Mouse (Mus musculus): ENCODE results near the gene Platr17.

The Platr17 gene

DNA sequence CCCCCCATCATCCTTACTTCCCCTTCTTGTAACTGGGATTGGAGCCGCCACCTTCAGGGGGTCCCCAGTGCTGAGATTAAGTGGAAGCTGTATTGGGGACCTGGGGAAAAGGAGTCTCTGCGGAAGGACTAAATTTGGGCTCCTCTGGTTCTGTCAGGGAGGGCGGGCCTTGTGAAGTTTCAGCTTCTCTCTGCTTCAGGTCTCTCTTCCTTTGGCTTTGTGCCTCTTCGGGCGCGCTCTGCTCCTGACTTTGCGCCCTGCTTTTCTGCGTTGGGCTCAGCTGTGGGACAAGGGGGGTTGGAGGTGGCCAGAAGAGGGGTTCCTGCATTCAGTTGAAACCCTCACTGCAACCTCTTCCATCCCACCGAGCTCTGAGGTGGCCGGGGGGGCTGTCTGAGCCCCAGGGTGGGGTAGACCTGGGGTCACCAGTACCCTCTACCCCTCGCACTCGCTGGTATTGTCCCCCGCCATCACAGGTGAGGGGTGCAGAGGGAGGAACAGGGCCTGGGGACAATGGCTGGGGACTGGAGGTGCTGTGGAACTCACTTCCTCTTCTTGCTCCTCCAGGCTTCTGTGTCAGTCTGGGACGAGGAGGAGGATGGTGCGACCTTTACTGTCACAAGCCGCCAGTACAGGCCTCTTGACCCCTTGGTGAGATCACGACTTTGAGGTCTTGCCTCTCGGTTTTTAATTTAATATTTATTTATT, 26.4 kb downstream of the Platr17 start:
- TF ChIP-seq GATA4 (IDR thresholded peaks at IDR 0.05; ENCODE audit: insufficient replicate concordance, low read length) = no peak

DNA sequence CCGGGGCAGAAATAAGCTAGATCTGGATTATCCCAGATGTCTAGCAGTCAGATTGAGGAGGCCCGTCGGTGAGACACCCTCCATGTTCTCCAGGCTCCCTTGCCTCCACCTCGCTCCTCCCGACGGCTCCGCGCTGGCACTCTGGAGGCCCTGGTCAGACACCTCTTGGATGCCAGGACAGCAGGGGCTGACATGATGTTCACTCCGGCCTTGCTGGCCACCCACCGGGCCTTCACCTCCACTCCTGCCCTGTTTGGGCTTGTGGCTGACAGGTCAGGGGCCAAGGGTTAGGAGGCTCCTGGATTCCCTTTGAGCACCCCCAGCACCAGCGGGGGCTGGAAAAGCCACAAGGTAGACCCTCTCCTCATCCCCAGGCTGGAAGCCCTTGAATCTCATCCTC, 27.0 kb downstream of the Platr17 start:
- no peak for TF ChIP-seq GATA4 (IDR thresholded peaks at IDR 0.05; ENCODE audit: insufficient replicate concordance, low read length)

DNA sequence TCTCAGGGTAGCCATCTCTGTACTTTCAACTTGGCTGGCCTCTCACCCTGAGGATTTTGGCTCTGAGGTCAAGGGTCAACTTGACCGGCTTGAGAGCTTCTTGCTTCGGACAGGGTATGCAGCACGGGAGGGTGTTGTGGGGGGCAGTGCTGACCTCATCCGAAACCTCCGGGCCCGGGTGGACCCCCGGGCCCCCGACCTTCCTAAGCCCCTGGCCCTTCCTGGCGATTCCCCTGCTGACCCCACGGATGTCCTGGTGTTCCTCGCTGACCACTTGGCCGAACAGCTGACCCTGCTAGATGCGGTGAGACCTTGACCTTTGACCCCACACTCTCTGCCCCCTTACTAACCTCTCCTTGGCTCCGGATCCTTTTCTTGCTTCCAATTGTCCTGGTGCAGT, 27.5 kb downstream of the Platr17 start:
- TF ChIP-seq GATA4 (IDR thresholded peaks at IDR 0.05; ENCODE audit: insufficient replicate concordance, low read length) = no peak

DNA sequence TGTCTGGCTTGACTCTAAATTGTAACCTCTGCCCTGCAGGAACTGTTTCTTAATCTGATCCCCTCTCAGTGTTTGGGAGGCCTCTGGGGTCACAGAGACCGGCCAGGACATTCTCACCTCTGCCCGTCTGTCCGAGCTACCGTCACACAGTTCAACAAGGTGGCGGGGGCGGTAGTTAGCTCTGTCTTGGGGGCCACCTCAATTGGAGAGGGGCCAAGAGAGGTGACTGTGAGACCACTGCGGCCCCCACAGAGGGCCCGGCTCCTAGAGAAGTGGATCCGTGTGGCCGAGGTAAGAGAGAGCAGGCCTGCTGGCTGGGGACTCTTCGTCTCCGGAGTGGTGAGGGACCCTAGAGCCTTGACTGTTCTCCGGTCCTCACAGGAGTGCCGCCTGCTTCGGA, 28.0 kb downstream of the Platr17 start:
- no peak for TF ChIP-seq GATA4 (IDR thresholded peaks at IDR 0.05; ENCODE audit: insufficient replicate concordance, low read length)

DNA sequence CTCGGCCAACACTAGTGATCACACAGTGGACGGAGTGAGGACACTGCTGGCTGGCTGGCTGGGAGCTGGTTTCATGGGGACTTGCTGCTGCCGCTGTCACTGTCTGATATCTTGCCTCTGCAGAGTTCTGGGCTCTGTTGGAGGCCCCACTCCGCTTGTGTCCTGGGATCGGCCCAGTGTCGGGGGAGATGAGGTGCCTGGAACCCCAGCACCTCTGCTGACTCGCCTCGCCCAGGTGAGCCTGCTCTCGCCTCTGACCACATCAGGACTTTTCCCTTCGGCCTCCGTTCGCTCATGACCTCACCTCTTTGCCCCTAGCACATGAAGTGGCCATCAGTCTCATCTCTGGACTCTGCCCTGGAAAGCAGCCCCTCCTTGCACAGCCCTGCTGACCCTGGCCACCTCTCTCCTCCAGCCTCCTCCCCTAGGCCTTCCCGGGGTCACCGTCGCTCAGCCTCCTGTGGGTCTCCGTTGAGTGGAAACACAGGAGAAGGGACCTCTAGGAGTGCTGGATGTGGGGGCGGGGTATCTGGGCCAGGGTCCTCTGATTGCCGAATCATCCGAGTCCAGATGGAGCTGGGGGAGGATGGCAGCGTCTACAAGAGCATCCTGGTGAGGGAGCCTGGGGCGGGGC, 30.6 kb downstream of the Platr17 start:
- no peak for TF ChIP-seq GATA4 (IDR thresholded peaks at IDR 0.05; ENCODE audit: insufficient replicate concordance, low read length)

DNA sequence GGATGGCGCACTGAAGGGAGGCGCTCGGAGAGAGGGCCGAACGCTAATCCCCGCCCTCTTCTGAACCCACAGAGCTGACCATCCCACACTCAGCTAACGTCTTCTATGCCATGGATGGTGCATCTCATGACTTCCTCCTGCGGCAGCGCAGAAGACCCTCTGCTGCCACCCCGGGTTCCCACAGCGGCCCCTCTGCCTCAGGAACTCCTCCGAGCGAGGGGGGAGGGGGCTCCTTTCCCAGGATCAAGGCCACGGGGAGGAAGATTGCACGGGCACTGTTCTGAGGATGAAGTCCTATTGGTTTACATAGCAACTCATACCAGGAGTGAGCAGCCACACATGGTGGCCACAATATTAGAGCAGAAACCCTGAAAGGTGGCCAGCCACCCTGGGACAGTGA, 32.1 kb downstream of the Platr17 start:
- no peak for TF ChIP-seq GATA4 (IDR thresholded peaks at IDR 0.05; ENCODE audit: insufficient replicate concordance, low read length)

DNA sequence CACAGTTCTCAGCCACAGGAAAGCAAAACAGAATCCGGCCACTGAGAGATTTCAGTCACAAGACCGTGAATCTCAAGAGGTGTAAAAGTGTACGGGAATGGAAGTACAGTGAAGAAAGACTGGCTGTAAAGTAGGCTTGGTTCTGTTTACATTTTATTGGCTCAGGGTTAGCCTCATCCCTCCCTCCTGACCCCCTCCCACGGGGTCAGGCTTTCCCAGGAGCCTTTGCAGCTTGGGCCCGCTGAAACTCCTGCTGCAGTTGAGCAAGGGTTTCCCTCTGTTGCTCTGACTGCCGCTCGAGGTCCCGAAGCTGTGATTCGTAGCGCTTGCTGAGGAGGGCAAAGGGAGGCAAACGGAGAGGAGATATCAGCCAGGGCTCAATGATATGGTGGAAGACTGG, 33.8 kb downstream of the Platr17 start:
- no peak for TF ChIP-seq GATA4 (IDR thresholded peaks at IDR 0.05; ENCODE audit: insufficient replicate concordance, low read length)

DNA sequence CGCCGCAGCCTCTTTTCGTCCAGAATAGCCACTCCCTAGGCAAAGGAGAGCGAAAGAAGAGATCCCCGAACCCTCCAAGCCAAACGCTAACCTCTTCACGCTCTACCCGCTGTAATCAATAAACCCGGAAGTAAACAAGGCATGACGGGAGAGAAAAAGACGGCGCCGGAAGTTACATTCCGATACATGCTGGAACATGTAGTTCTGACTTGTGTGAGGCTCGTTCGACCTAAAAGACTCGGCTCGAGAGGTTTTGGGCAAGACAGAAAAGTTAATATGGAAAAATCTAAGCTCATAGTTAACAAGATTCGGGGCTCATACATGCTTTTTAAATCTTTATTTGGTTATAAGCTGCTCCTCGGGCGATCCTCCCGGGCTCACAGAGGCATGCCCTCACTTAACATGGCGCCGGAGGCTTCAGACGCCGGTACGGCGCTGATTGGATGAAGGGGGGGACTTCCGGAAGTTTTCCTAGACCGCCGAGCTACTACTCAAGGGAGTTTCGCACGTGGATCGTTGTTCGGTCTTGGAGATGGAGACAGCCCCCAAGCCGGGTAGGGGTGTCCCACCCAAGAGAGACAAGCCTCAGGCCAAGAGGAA, 35.4 kb downstream of the Platr17 start, which contains the start of the genes Pfdn6 and Wdr46:
Gene Pfdn6 (minus strand): TSS at position 138 of the 600 bp plus-strand sequence.
Gene Wdr46 (plus strand): TSS at position 455 of the 600 bp plus-strand sequence.
- peak; percentile 82; the same call in 1 of the 2 replicates for TF ChIP-seq GATA4 (IDR thresholded peaks at IDR 0.05; ENCODE audit: insufficient replicate concordance, low read length)

DNA sequence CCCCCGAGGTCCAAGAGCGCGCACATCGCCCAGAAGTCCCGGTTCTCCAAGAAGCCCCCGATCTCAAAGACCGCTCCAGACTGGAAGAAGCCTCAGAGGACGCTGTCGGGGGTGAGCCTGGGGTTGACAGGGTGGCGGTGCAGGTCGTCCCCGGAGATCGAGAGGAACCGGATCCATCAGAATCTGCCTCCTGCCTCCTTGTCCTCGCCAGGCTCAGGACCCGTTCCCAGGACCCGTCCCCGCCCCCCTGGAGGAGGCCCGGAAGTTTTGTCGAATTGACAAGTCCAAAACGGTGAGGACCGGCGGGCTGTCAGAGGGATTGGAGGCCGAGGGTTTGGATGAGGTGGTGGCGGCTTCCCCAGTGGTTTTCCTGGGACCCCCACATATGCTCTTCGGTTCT, 36.0 kb downstream of the Platr17 start:
- no peak for TF ChIP-seq GATA4 (IDR thresholded peaks at IDR 0.05; ENCODE audit: insufficient replicate concordance, low read length)

DNA sequence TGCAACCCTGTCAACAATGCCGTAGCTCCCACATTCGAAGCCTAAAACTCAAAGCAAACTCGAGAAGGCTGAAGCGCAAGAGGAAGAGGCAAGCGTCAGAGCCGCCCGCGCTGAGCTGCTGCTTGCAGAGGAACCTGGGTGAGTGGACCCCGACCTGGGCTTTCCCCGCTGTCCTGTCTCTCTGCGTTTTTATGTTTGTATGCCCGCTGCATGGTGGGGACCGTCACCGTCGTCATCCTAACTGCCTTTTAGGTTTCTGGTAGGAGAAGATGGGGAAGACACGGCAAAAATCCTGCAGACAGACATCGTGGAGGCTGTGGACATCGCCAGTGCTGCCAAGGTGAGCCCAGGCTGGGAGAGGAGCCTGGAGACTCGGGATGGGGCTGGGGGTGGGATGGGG, 36.4 kb downstream of the Platr17 start:
- TF ChIP-seq GATA4 (IDR thresholded peaks at IDR 0.05; ENCODE audit: insufficient replicate concordance, low read length) = no peak

DNA sequence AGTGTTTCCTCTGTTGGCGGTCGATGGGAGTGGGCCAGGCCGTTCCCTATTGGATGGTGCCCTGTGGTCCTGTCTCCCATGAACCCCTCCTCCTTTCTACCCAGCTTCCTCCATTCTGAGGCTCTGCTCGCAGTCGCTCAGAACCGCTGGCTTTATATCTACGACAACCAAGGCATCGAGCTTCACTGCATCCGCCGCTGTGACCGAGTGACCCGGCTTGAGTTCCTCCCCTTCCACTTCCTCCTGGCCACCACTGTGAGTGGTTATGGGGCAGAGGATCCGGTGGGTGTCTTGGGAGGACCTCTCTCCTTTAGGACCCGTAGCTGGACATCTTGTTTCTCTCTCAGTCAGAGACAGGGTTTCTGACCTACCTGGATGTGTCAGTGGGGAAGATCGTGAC, 38.5 kb downstream of the Platr17 start:
- no peak for TF ChIP-seq GATA4 (IDR thresholded peaks at IDR 0.05; ENCODE audit: insufficient replicate concordance, low read length)

DNA sequence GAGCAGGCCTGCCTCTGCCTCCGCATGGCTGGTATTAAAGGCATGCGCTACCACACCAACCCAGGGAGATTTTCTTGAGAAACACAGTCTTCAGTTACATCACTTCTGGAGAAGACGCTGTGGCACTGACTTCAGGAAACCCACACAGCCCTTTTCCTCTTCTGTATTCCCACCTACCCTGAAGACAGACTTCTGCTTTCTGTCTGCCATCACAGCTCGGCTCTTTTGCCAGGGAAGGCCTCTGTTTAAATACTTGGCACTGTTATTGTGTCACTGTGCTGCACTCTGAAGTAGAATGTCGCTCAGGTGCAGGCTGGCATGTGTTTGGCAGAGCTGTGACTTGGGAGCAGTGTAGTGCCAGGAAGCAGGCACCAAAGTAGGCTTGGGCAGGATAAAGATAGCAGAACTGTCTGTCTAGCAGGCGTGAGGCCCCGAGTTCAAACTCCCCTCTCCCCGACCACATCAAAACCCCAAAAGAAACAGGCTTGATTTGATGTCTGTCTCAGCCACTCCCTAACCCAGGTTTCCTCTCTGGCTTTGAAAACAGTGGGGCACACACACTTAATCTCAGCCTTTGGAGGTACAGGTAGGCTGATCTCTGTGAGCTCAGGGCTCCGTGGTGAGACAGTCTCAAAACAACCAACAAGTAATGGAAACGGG, 42.6 kb downstream of the Platr17 start:
- no peak for TF ChIP-seq GATA4 (IDR thresholded peaks at IDR 0.05; ENCODE audit: insufficient replicate concordance, low read length)

DNA sequence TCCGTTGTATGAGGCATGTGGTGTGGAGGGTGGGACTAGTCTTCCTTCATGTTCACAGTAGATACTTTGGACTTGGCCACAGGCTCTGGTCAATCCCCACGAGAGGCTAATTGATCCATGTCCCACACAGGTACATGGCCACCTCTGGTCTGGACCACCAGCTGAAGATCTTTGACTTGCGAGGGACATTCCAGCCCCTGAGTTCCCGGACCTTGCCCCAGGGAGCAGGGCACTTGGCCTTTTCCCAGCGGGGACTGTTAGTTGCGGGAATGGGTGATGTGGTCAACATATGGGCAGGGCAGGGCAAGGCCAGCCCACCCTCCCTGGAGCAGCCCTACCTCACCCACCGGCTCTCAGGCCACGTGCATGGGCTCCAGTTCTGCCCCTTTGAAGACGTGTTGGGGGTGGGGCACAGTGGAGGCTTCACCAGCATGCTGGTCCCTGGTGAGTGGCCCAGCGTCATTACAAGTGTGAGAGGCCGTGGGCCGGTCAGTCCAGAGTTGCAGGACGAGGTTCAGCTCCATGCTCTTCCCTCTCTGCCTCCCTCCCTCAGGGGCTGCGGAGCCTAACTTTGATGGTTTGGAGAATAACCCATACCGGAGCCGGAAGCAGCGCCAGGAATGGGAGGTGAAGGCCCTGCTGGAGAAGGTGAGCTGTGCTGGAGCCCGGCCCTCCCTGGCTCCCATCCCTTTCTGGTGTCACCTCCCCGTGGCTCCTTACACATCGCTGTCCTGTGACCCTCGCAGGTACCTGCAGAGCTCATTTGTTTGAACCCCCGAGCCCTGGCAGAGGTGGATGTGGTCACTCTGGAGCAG, 43.4 kb downstream of the Platr17 start:
- no peak for TF ChIP-seq GATA4 (IDR thresholded peaks at IDR 0.05; ENCODE audit: insufficient replicate concordance, low read length)

DNA sequence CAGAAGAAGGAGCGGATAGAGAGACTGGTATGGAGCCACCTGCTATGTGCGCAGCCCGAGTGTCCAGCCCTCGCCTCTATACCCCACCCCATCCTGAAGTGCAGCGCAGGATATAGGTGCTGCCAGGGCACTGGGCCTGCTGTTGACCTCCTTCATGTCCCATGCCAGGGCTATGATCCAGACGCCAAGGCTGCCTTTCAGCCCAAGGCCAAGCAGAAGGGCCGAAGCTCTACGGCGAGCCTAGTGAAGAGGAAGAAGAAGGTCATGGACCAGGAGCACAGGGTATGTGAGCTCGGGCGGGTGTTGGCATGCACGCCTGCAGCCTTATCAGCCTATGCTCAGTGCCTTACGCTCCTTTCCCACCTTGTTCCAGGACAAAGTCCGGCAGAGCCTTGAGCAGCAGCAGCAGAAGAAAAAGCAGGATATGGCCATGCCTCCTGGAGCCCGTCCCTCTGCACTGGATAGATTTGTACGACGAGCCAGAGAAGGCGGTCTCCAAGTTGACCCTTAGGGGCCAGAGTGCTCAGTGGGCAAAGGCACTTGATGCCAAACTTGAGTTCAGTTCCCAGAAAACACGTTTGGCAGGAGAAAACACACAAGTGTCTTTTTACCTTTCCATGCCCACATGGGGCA, 44.1 kb downstream of the Platr17 start:
- no peak for TF ChIP-seq GATA4 (IDR thresholded peaks at IDR 0.05; ENCODE audit: insufficient replicate concordance, low read length)

All from liver, adult (tissue).